Mouse (Mus musculus) heart, postnatal 0 days (tissue): Measurements from ENCODE around the gene Zkscan7.

Experiments
- CTCF ChIP-seq: IDR thresholded peaks from 2 replicates; pipeline ENCODE4 v1.5.1; 2016; ENCODE audit warnings: antibody characterized with exemption, control low read depth, low read depth
- EP300 ChIP-seq: IDR thresholded peaks from 2 replicates; pipeline ENCODE4 v1.6.1; 2016; ENCODE audit warnings: antibody characterized with exemption, low read depth

GRCm38 (mm10) chr9:122855617-122856016 is 29.9 kb upstream of the Zkscan7 start:
- no peak for TF ChIP-seq CTCF
- no peak for TF ChIP-seq EP300
